Mouse (Mus musculus) right cerebral cortex, postnatal 4 days (tissue): ENCODE results near the gene Gm19410.

Source experiments
- DNase-seq: peaks from one replicate; pipeline ENCODE4 v3.0.0-alpha.2; 2022

Gm19410 gene

DNA sequence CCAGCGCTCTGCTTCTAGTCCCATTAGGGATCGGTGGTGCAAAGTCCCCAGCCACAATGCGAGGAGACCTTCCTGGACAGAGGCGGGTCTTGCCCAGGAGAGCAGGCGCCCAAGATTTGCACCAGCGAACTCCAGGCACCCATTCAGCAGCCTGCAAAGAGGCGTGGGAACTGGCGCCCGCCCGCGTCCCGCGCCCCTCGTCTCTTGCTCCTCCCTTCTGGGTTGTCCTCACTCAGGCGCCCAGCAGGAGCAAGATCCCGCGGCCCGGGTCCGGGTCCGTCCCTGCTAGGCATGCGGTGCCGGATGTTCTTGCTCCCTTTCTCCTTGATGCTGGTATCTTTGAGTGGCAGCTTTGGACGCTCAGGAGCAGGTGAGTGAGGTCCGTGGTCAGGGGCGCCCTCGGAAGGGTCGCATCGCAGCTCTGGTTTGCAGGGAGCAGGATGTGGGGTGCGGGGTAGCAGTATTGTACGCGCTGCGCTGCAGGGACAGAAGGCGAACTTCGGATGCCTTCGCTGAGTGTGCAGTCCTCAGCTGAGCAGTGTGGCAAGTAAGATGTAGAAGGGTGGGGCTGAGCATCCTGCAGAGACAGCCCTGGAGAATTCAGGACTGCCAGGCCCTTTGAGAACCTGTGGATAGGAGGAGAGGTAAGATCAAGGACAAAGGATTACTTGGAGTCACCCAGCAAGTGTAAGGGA is at the start of gene Gm19410:
Gene Gm19410 (plus strand): TSS at position 292 of the 695 bp plus-strand sequence.
- peak; percentile 41 for DNase-seq

DNA sequence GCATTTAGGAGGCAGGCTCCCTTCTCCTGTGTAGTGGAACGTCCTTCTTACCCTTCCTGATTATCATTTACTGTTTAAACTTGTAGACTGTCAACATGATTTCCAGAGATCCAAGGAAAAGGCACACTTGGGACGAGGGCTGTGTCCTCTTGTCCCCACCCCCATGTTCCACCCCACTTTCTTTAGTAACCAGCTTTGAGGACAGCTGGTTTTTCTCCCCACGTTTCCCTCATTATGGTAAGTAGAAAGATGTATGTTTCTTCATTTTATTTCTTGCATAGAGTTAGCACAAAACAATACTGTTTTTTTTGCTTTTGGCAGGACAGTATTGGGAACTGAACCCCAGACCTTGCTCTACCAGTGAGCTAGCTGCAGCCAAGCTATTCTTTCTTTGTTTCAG is 34.8 kb upstream of the Gm19410 start:
- DNase-seq, result no peak

DNA sequence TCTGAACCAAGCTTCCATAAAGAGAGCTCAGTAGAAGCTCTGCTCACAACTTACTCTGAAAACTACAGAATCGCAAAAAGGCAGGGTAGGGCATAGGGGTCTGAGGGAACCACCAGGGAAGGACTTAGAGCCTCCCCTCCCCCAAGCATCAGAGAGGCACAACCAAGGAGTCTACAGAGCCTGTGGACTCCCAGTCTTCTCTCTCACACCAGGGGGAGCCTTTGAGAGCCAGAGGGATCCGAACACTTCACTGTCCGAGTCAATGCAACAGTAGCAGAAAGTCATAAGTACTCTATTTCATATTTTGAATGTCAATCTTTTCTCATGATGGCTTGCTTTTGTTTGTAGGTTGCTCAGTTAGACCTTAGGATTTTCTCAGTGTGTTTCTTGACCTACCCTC is 30.2 kb upstream of the Gm19410 start:
- no peak for DNase-seq

DNA sequence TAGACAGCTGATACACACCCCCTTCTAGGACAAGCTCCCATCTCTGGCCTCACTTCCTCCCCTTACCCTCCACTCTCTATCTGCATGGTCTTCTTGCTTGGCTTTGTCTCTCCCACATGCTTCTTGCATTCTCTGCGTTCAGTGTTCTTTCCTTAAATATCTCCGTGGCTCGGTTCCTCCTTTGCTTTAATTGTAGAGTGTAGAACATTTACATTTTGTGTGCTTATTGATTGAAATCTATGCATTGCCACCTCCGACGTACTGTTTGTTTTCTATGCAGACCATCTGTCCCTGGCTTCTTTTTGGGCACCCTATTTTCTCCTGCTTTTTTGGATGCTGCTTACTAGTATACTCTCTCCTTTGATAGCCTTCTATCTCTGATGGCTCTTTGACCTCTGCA is 9.4 kb upstream of the Gm19410 start:
- DNase-seq, result no peak

DNA sequence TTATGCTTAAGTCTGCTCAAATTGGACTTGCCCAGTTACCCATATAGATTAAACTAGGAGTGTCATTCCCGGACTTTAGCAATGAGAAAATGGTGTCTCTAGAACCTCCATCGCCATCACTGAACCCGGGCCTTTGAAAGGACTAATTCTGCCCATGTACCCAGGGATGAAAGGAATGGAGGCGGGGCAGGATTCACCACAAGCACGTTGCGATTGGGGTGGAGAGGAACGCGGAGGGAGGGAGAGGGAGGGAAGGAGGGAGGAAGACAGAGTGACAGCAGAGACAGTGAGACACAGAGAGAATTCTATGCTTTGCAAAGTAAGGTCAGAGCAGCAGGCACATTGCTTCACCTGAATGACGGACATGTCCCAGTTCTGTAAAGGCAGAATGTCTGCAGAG is 570 bp upstream of the Gm19410 start:
- no peak for DNase-seq

DNA sequence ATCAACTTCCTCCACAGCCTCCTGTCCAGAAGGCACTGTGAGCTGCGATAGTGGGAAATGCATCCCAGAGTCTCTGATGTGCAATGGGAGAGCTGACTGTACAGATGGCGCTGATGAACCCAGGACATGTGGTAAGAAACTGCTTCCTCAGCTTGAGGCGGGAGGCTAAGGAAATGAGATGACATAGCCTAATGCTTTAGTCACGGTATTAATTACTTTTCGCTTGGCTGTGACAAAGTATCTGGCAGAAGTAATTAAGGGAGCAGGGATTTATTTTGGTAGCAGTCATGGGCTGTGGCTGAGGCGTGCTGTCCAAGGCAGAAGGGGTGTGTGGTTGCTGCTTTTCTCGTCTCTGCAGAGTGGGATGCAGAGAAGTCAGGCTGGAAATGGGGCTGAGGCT is 7.9 kb downstream of the Gm19410 start:
- DNase-seq, result no peak
